Comparison of ENCODE assay signal across 8 mouse cellular contexts in the genomic region with DNA sequence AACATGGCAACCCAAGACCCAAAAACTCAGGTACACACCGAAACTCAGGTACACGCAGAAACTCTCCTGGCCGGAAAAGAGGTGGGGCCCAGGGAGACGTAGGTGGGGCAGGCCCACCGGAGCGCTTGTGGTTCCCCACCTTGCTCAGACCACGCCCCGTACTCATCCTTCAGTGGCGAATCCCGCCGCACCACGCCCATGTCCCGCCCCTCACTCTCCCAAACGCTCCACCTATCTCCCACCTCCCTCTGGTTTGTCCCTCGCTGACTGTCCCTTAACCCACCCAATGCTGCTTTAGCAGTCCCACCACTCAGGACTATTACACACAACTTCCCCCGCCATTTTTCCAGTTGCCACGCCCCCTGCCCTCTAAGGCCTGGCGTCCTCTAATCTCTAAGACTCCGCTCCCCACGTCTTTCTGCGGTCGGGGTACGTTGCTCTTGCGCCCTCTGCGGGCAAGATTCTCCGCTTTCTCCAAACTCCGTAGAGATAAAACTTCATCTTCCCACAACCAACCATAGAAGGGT. TPM values are rescaled to one million over a fixed set of nuclear protein-coding genes. Genes with fewer than 3 reads are reported as not detected.
DNase-seq lines count a peak whose midpoint lies in the region; ATAC-seq and TF ChIP-seq lines count a peak whose summit lies in the region.

No protein-coding gene starts in this region.

- H3K36me3 ChIP-seq in forebrain, embryonic 11.5 days (ENCODE audit: control insufficient read depth, insufficient read depth, low read length): no peaks in the 10 kb centered on the region
- H3K36me3 ChIP-seq in heart, embryonic 16.5 days (ENCODE audit: control insufficient read depth, insufficient read depth): no peaks in the 10 kb centered on the region
- no peaks in the 10 kb centered on the region for H3K36me3 ChIP-seq in neural tube, embryonic 15.5 days

- peak overlapping the region; percentile 91; the same call in 1 of the 2 replicates for H3K9ac ChIP-seq in forebrain, embryonic 11.5 days (ENCODE audit: low read length)
- peak overlapping the region; percentile 95 for H3K9ac ChIP-seq in heart, embryonic 16.5 days (ENCODE audit: low read length)
- H3K9ac ChIP-seq in neural tube, embryonic 15.5 days (replicated peaks): peak overlapping the region; percentile 50; the same call in 1 of the 2 replicates

- H3K9me3 ChIP-seq in forebrain, embryonic 11.5 days (ENCODE audit: control insufficient read depth, low read length): no peaks in the 10 kb centered on the region
- no peaks in the 10 kb centered on the region for H3K9me3 ChIP-seq in heart, embryonic 16.5 days (replicated peaks; ENCODE audit: control insufficient read depth, low read length)
- no peaks in the 10 kb centered on the region for H3K9me3 ChIP-seq in neural tube, embryonic 15.5 days (replicated peaks)

- peak overlapping the region; percentile 92 for H3K27ac ChIP-seq in forebrain, embryonic 11.5 days (ENCODE audit: low read depth, low read length)
- H3K27ac ChIP-seq in heart, embryonic 16.5 days (ENCODE audit: low read length): peak overlapping the region; percentile 93
- peak overlapping the region; percentile 81 for H3K27ac ChIP-seq in neural tube, embryonic 15.5 days (replicated peaks)

- H3K4me3 ChIP-seq in forebrain, embryonic 11.5 days (ENCODE audit: low read depth, low read length): peak overlapping the region; percentile 60
- H3K4me3 ChIP-seq in heart, embryonic 16.5 days (ENCODE audit: low read length): peak overlapping the region; percentile 67
- H3K4me3 ChIP-seq in lung, adult 2 months (replicated peaks; ENCODE audit: extremely low read depth, low read depth, low read length): peak overlapping the region; percentile 59
- H3K4me3 ChIP-seq in neural tube, embryonic 15.5 days (replicated peaks): peak overlapping the region; percentile 49

- peak; percentile 80 to 81 for DNase-seq in B cell, adult 2 months
- peak; percentile 90 to 91 for DNase-seq in adrenal gland, postnatal 36 days
- DNase-seq in forebrain, embryonic 11.5 days (ENCODE audit: low spot score): peak; percentile 94
- DNase-seq in kidney, postnatal 25 days: peak; percentile 95 to 97
- peak; percentile 90 for DNase-seq in lung, adult 2 months
- peak; percentile 91 for DNase-seq in testis, postnatal 14 days (ENCODE audit: low spot score)

- H3K4me2 ChIP-seq in forebrain, embryonic 11.5 days (ENCODE audit: low read depth, low read length, severe bottlenecking): peak overlapping the region; percentile 95
- H3K4me2 ChIP-seq in heart, embryonic 16.5 days (ENCODE audit: low read depth, low read length): peak overlapping the region; percentile 90
- H3K4me2 ChIP-seq in neural tube, embryonic 15.5 days: peak overlapping the region; percentile 74

- peak; percentile 87 for ATAC-seq in forebrain, embryonic 11.5 days (replicated peaks; ENCODE audit: low FRiP score)
- ATAC-seq in heart, embryonic 16.5 days (replicated peaks; ENCODE audit: extremely low read depth, insufficient read depth, low FRiP score): peak; percentile 88
- peak; percentile 79 for ATAC-seq in neural tube, embryonic 15.5 days (ENCODE audit: low FRiP score)

- peak; percentile 23; the same call in 1 of the 2 replicates for TF ChIP-seq POLR2A in lung, adult 2 months (IDR thresholded peaks at IDR 0.05; ENCODE audit: borderline replicate concordance, extremely low read depth, low read depth, low read length)

- 0 out of 2 replicates have a peak, but pooled peaks cover 2% of the 10 kb centered on the region for H3K27me3 ChIP-seq in forebrain, embryonic 11.5 days (ENCODE audit: control insufficient read depth, insufficient read depth, low read length)
- H3K27me3 ChIP-seq in heart, embryonic 16.5 days (ENCODE audit: control insufficient read depth, insufficient read depth, low read length): peaks cover 2% of the 10 kb centered on the region; the same call in 1 of the 2 replicates
- H3K27me3 ChIP-seq in neural tube, embryonic 15.5 days (replicated peaks): peaks cover 42% of the 10 kb centered on the region

- TF ChIP-seq CTCF in lung, adult 2 months (IDR thresholded peaks at IDR 0.05; ENCODE audit: insufficient read depth, low read length): peak; percentile 74

- WGBS in forebrain, embryonic 11.5 days: under 1% methylated on average over 27 of the region's 27 CpGs
- under 1% methylated on average over 26 of the region's 27 CpGs for WGBS in heart, embryonic 16.5 days
- WGBS in lung, adult 2 months: under 1% methylated on average over 27 of the region's 27 CpGs
- under 1% methylated on average over 27 of the region's 27 CpGs for WGBS in neural tube, embryonic 15.5 days

- H3K4me1 ChIP-seq in forebrain, embryonic 11.5 days (replicated peaks; ENCODE audit: control insufficient read depth, insufficient read depth, low read length): peaks cover 25% of the 10 kb centered on the region
- peaks cover 32% of the 10 kb centered on the region for H3K4me1 ChIP-seq in heart, embryonic 16.5 days (ENCODE audit: control insufficient read depth, insufficient read depth, low read length)
- 0 out of 2 replicates have a peak, but pooled peaks cover 9% of the 10 kb centered on the region for H3K4me1 ChIP-seq in lung, adult 2 months (ENCODE audit: control insufficient read depth, insufficient read depth, low read length)
- peaks cover 46% of the 10 kb centered on the region for H3K4me1 ChIP-seq in neural tube, embryonic 15.5 days

RNA-seq across cellular contexts. Expression of gene Arhgef17, which starts 0.6 kb away (rescaled TPM):
- total RNA-seq in adrenal gland, postnatal 36 days (2021): 10 to 100 TPM; 63.3 to 69.0 TPM
- 7.8 and 10.1 TPM in 2 replicates for polyA plus RNA-seq in forebrain, embryonic 11.5 days (2014; fragmentation: Nextera tagmentation; extraction: Ambion mirVana)
- polyA plus RNA-seq in heart, embryonic 16.5 days (2015; fragmentation: Nextera tagmentation; extraction: Ambion mirVana): 5.1 and 6.5 TPM in 2 replicates
- polyA plus RNA-seq in lung, adult 2 months (2012; rRNA removed): 56.6 and 59.0 TPM in 2 replicates
- polyA plus RNA-seq in neural tube, embryonic 15.5 days (2015; fragmentation: Nextera tagmentation; extraction: Ambion mirVana): 12.2 and 12.9 TPM in 2 replicates

RNA-seq across cellular contexts. Expression of gene P2ry6, which starts 41.9 kb away (rescaled TPM):
- total RNA-seq in adrenal gland, postnatal 36 days (2021): 1 to 10 TPM; 3.8 to 6.7 TPM
- 1.9 and 3.3 TPM in 2 replicates for polyA plus RNA-seq in forebrain, embryonic 11.5 days (2014; fragmentation: Nextera tagmentation; extraction: Ambion mirVana)
- 5.1 and 5.8 TPM in 2 replicates for polyA plus RNA-seq in heart, embryonic 16.5 days (2015; fragmentation: Nextera tagmentation; extraction: Ambion mirVana)
- polyA plus RNA-seq in lung, adult 2 months (2012; rRNA removed): 59.1 and 61.6 TPM in 2 replicates
- 4.1 and 4.6 TPM in 2 replicates for polyA plus RNA-seq in neural tube, embryonic 15.5 days (2015; fragmentation: Nextera tagmentation; extraction: Ambion mirVana)

Comparison
In these comparisons a context has a peak if more than half of its experiments do, and no peak if none do; other contexts are left out.
1. Peak in every context shown above with its lines: DNase-seq, ATAC-seq, H3K4me3 ChIP-seq and H3K27ac ChIP-seq.